Mouse (Mus musculus): ENCODE results near the gene Srd5a1.
"Not testable (repeated sequence)": the region's sequence is repeated elsewhere in the genome, so short reads cannot be mapped to it uniquely, and the experiment has no call there.

Gene Srd5a1

GRCm38 (mm10) chr13:69611398-69612174 is at the start of gene Srd5a1:
TSS of gene Srd5a1 (minus strand) at chr13:69611442.
- DNase-seq (ENCODE audit: extremely low read depth, insufficient read length, low spot score): peak; percentile 98

GRCm38 (mm10) chr13:69654508-69654907 is 43.3 kb upstream of the Srd5a1 start:
- no peak for DNase-seq (ENCODE audit: extremely low read depth, insufficient read length, low spot score)

- no peak for DNase-seq (ENCODE audit: extremely low read depth, insufficient read length, low spot score)
Observed at GRCm38 (mm10) chr13:69646481-69646880, 35.2 kb upstream of the Srd5a1 start.

- DNase-seq (ENCODE audit: extremely low read depth, insufficient read length, low spot score): no peak
Observed at GRCm38 (mm10) chr13:69645694-69646423, 34.6 kb upstream of the Srd5a1 start.

- DNase-seq (ENCODE audit: extremely low read depth, insufficient read length, low spot score): no peak
Observed at GRCm38 (mm10) chr13:69644427-69645166, 33.4 kb upstream of the Srd5a1 start.

GRCm38 (mm10) chr13:69643937-69644336 is 32.7 kb upstream of the Srd5a1 start:
- no peak for DNase-seq (ENCODE audit: extremely low read depth, insufficient read length, low spot score)

GRCm38 (mm10) chr13:69642656-69643216 is 31.5 kb upstream of the Srd5a1 start:
- no peak for DNase-seq (ENCODE audit: extremely low read depth, insufficient read length, low spot score)

GRCm38 (mm10) chr13:69641017-69641416 is 29.8 kb upstream of the Srd5a1 start:
- no peak for DNase-seq (ENCODE audit: extremely low read depth, insufficient read length, low spot score)

GRCm38 (mm10) chr13:69640541-69640940 is 29.3 kb upstream of the Srd5a1 start:
- no peak for DNase-seq (ENCODE audit: extremely low read depth, insufficient read length, low spot score)

GRCm38 (mm10) chr13:69640126-69640525 is 28.9 kb upstream of the Srd5a1 start:
- no peak for DNase-seq (ENCODE audit: extremely low read depth, insufficient read length, low spot score)

- no peak for DNase-seq (ENCODE audit: extremely low read depth, insufficient read length, low spot score)
Observed at GRCm38 (mm10) chr13:69639251-69639650, 28.0 kb upstream of the Srd5a1 start.

GRCm38 (mm10) chr13:69638108-69638626 is 26.9 kb upstream of the Srd5a1 start:
- no peak for DNase-seq (ENCODE audit: extremely low read depth, insufficient read length, low spot score)

- DNase-seq (ENCODE audit: extremely low read depth, insufficient read length, low spot score): no peak
Observed at GRCm38 (mm10) chr13:69637657-69638056, 26.4 kb upstream of the Srd5a1 start.

- DNase-seq (ENCODE audit: extremely low read depth, insufficient read length, low spot score): no peak
Observed at GRCm38 (mm10) chr13:69636816-69637215, 25.6 kb upstream of the Srd5a1 start.

- DNase-seq (ENCODE audit: extremely low read depth, insufficient read length, low spot score): no peak
Observed at GRCm38 (mm10) chr13:69636375-69636774, 25.1 kb upstream of the Srd5a1 start.

GRCm38 (mm10) chr13:69635836-69636235 is 24.6 kb upstream of the Srd5a1 start:
- DNase-seq (ENCODE audit: extremely low read depth, insufficient read length, low spot score): not testable (repeated sequence)

- DNase-seq (ENCODE audit: extremely low read depth, insufficient read length, low spot score): no peak
Observed at GRCm38 (mm10) chr13:69633988-69634387, 22.7 kb upstream of the Srd5a1 start.

GRCm38 (mm10) chr13:69633551-69633950 is 22.3 kb upstream of the Srd5a1 start:
- DNase-seq (ENCODE audit: extremely low read depth, insufficient read length, low spot score): no peak

- DNase-seq (ENCODE audit: extremely low read depth, insufficient read length, low spot score): no peak
Observed at GRCm38 (mm10) chr13:69631659-69632058, 20.4 kb upstream of the Srd5a1 start.

GRCm38 (mm10) chr13:69631111-69631510 is 19.9 kb upstream of the Srd5a1 start:
- no peak for DNase-seq (ENCODE audit: extremely low read depth, insufficient read length, low spot score)

- no peak for DNase-seq (ENCODE audit: extremely low read depth, insufficient read length, low spot score)
Observed at GRCm38 (mm10) chr13:69630576-69630975, 19.3 kb upstream of the Srd5a1 start.

All from 3134 (cell line).